Mouse (Mus musculus) embryonic facial prominence, embryonic 15.5 days (tissue): ENCODE results near the gene Fam19a4. TPM values are rescaled to one million over a fixed set of nuclear protein-coding genes. Genes with fewer than 3 reads are reported as not detected.
"Not testable (repeated sequence)": the region's sequence is repeated elsewhere in the genome, so short reads cannot be mapped to it uniquely, and the experiment has no call there.

Experiments
- ATAC-seq: fragments of 200-750 bp; cut with Nextera tagmentation; 2 replicates; pipeline ENCODE4 v1.8.0; 2017; ENCODE audit warnings: low read depth, moderate TSS enrichment; ENCODE audit not compliant: insufficient number of reproducible peaks, low FRiP score, low TSS enrichment
- H3K27ac ChIP-seq: fragments of 300-500 bp; sonication (generic); replicated peaks from 2 replicates; pipeline ENCODE4 v1.5.1; 2015; ENCODE audit warnings: mild to moderate bottlenecking, inconsistent platforms
- H3K27me3 ChIP-seq: fragments of 300-500 bp; sonication (generic); 2 replicates; pipeline ENCODE4 v1.6.1; 2015; ENCODE audit warnings: inconsistent platforms
- H3K36me3 ChIP-seq: fragments of 300-500 bp; sonication (generic); 2 replicates; pipeline ENCODE4 v1.6.1; 2015; ENCODE audit warnings: mild to moderate bottlenecking, inconsistent platforms
- H3K4me1 ChIP-seq: fragments of 300-500 bp; sonication (generic); 2 replicates; pipeline ENCODE4 v1.6.1; 2015; ENCODE audit warnings: inconsistent platforms
- H3K4me2 ChIP-seq: fragments of 300-500 bp; sonication (generic); replicated peaks from 2 replicates; pipeline ENCODE4 v1.6.1; 2015; ENCODE audit warnings: mild to moderate bottlenecking, inconsistent platforms
- H3K4me3 ChIP-seq: fragments of 300-500 bp; sonication (generic); replicated peaks from 2 replicates; pipeline ENCODE4 v1.5.1; 2015; ENCODE audit warnings: mild to moderate bottlenecking, inconsistent platforms
- H3K9ac ChIP-seq: fragments of 300-500 bp; sonication (generic); 2 replicates; pipeline ENCODE4 v1.6.1; 2015; ENCODE audit warnings: inconsistent platforms
- H3K9me3 ChIP-seq: fragments of 300-500 bp; sonication (generic); replicated peaks from 2 replicates; pipeline ENCODE4 v1.6.1; 2016; ENCODE audit warnings: inconsistent platforms
- WGBS: fragments of 180-500 bp; shearing (Covaris S2); methylation state at CpG from one replicate; pipeline ENCODE4 v1.1.7; 2015; 5-methylcytosine and 5-hydroxymethylcytosine counted together
- polyA plus RNA-seq: library from polyadenylated mRNA; unstranded; fragments of >200 nt; fragmentation: Nextera tagmentation; extraction: Ambion mirVana; gene quantifications from 2 replicates; pipeline ENCODE4 v1.2.1, GENCODE M21; 2015

Fam19a4 gene
- polyA plus RNA-seq, 1 experiment from 2014 or later, result 1.3 TPM

GRCm38 (mm10) chr6:96935776-96936175 is 124.4 kb downstream of the Fam19a4 start:
- Histone ChIP-seq H3K36me3 (no peaks in the 10 kb centered on the region), H3K27ac (no peak overlapping the region), H3K4me2 (no peak overlapping the region), H3K4me1 (no peaks in the 10 kb centered on the region), H3K9ac (no peak overlapping the region), H3K9me3 (no peaks in the 10 kb centered on the region), H3K4me3 (no peak overlapping the region), H3K27me3 (no peaks in the 10 kb centered on the region)
- no peak for ATAC-seq
- 70% methylated on average over 1 of the region's 1 CpGs for WGBS

- 41% methylated on average over 8 of the region's 8 CpGs for WGBS
- H3K4me2 ChIP-seq, result no peak overlapping the region
- no peak overlapping the region for H3K9ac ChIP-seq
- H3K4me3 ChIP-seq, result no peak overlapping the region
- H3K9me3 ChIP-seq, result no peaks in the 10 kb centered on the region
- no peaks in the 10 kb centered on the region for H3K36me3 ChIP-seq
- no peak overlapping the region for H3K27ac ChIP-seq
- H3K4me1 ChIP-seq, result no peaks in the 10 kb centered on the region
- ATAC-seq, result no peak
- no peaks in the 10 kb centered on the region for H3K27me3 ChIP-seq
Measured at GRCm38 (mm10) chr6:96909061-96909480, 151.1 kb downstream of the Fam19a4 start.

GRCm38 (mm10) chr6:96877105-96877504 is 183.1 kb downstream of the Fam19a4 start:
- not testable (repeated sequence) for H3K4me1 ChIP-seq, H3K9me3 ChIP-seq, H3K9ac ChIP-seq, H3K4me2 ChIP-seq, H3K27me3 ChIP-seq, H3K4me3 ChIP-seq, ATAC-seq, H3K36me3 ChIP-seq, H3K27ac ChIP-seq
- 89% methylated on average over 18 of the region's 18 CpGs for WGBS

- WGBS, result 91% methylated on average over 13 of the region's 13 CpGs
- not testable (repeated sequence) for ATAC-seq, H3K4me2 ChIP-seq, H3K27ac ChIP-seq, H3K9me3 ChIP-seq, H3K4me1 ChIP-seq, H3K36me3 ChIP-seq, H3K4me3 ChIP-seq, H3K9ac ChIP-seq, H3K27me3 ChIP-seq
Measured at GRCm38 (mm10) chr6:96876651-96877050, 183.6 kb downstream of the Fam19a4 start.

GRCm38 (mm10) chr6:96853065-96853464 is 207.1 kb downstream of the Fam19a4 start:
- Histone ChIP-seq H3K4me2 (no peak overlapping the region), H3K4me1 (no peaks in the 10 kb centered on the region), H3K9me3 (no peaks in the 10 kb centered on the region), H3K27ac (no peak overlapping the region), H3K27me3 (no peaks in the 10 kb centered on the region), H3K36me3 (no peaks in the 10 kb centered on the region), H3K4me3 (no peak overlapping the region), H3K9ac (no peak overlapping the region)
- 61% methylated on average over 7 of the region's 7 CpGs for WGBS
- no peak for ATAC-seq

GRCm38 (mm10) chr6:96843944-96844343 is 216.3 kb downstream of the Fam19a4 start:
- Histone ChIP-seq H3K4me2 (no peak overlapping the region), H3K27me3 (no peaks in the 10 kb centered on the region), H3K9ac (no peak overlapping the region), H3K4me3 (no peak overlapping the region), H3K36me3 (no peaks in the 10 kb centered on the region), H3K9me3 (no peaks in the 10 kb centered on the region), H3K27ac (no peak overlapping the region), H3K4me1 (no peaks in the 10 kb centered on the region)
- 39% methylated on average over 1 of the region's 1 CpGs for WGBS
- no peak for ATAC-seq

GRCm38 (mm10) chr6:96840634-96841033 is 219.6 kb downstream of the Fam19a4 start:
- no peaks in the 10 kb centered on the region for H3K4me1 ChIP-seq
- no peak overlapping the region for H3K4me3 ChIP-seq
- no peaks in the 10 kb centered on the region for H3K36me3 ChIP-seq
- no peak overlapping the region for H3K4me2 ChIP-seq
- ATAC-seq, result no peak
- no peaks in the 10 kb centered on the region for H3K9me3 ChIP-seq
- no peak overlapping the region for H3K27ac ChIP-seq
- no peaks in the 10 kb centered on the region for H3K27me3 ChIP-seq
- WGBS, result 76% methylated on average over 3 of the region's 3 CpGs
- no peak overlapping the region for H3K9ac ChIP-seq

GRCm38 (mm10) chr6:96826626-96827025 is 233.6 kb downstream of the Fam19a4 start:
- Histone ChIP-seq H3K27me3 (no peaks in the 10 kb centered on the region), H3K9me3 (no peaks in the 10 kb centered on the region), H3K4me3 (no peak overlapping the region), H3K4me2 (no peak overlapping the region), H3K36me3 (no peaks in the 10 kb centered on the region), H3K27ac (no peak overlapping the region), H3K4me1 (no peaks in the 10 kb centered on the region), H3K9ac (no peak overlapping the region)
- 68% methylated on average over 3 of the region's 3 CpGs for WGBS
- ATAC-seq, result no peak

- no peaks in the 10 kb centered on the region for H3K9me3 ChIP-seq
- no peaks in the 10 kb centered on the region for H3K4me1 ChIP-seq
- H3K9ac ChIP-seq, result no peak overlapping the region
- H3K36me3 ChIP-seq, result no peaks in the 10 kb centered on the region
- no peaks in the 10 kb centered on the region for H3K27me3 ChIP-seq
- no peak for ATAC-seq
- H3K4me3 ChIP-seq, result no peak overlapping the region
- H3K4me2 ChIP-seq, result no peak overlapping the region
- WGBS, result 66% methylated on average over 3 of the region's 3 CpGs
- H3K27ac ChIP-seq, result no peak overlapping the region
Measured at GRCm38 (mm10) chr6:96802981-96803380, 257.2 kb downstream of the Fam19a4 start.

- no peak overlapping the region for H3K4me3 ChIP-seq
- no peaks in the 10 kb centered on the region for H3K4me1 ChIP-seq
- H3K27me3 ChIP-seq, result no peaks in the 10 kb centered on the region
- H3K36me3 ChIP-seq, result no peaks in the 10 kb centered on the region
- no peak overlapping the region for H3K27ac ChIP-seq
- H3K9me3 ChIP-seq, result no peaks in the 10 kb centered on the region
- no peak for ATAC-seq
- no peak overlapping the region for H3K4me2 ChIP-seq
- no peak overlapping the region for H3K9ac ChIP-seq
- 84% methylated on average over 1 of the region's 1 CpGs for WGBS
Measured at GRCm38 (mm10) chr6:96798746-96799145, 261.5 kb downstream of the Fam19a4 start.

- H3K27ac ChIP-seq, result no peak overlapping the region
- WGBS, result 60% methylated on average over 4 of the region's 4 CpGs
- H3K4me1 ChIP-seq, result no peaks in the 10 kb centered on the region
- H3K9ac ChIP-seq, result no peak overlapping the region
- ATAC-seq, result no peak
- no peaks in the 10 kb centered on the region for H3K9me3 ChIP-seq
- H3K4me2 ChIP-seq, result no peak overlapping the region
- H3K36me3 ChIP-seq, result no peaks in the 10 kb centered on the region
- no peak overlapping the region for H3K4me3 ChIP-seq
- H3K27me3 ChIP-seq, result no peaks in the 10 kb centered on the region
Measured at GRCm38 (mm10) chr6:96797451-96797850, 262.8 kb downstream of the Fam19a4 start.
